Mouse (Mus musculus) limb, embryonic 13.5 days (tissue): ENCODE data around the gene Pimreg. TPM values are rescaled to one million over a fixed set of nuclear protein-coding genes. Genes with fewer than 3 reads are reported as not detected.

Experiments used
- ATAC-seq: fragments of 200-750 bp; cut with Nextera tagmentation; 2 replicates; pipeline ENCODE4 v1.8.0; 2017; ENCODE audit warnings: low read depth, moderate number of reproducible peaks, moderate TSS enrichment; ENCODE audit not compliant: low FRiP score
- H3K27ac ChIP-seq: fragments of 300-500 bp; sonication (generic); 2 replicates; pipeline ENCODE4 v1.5.1; 2015; ENCODE audit warnings: inconsistent platforms, mild to moderate bottlenecking, moderate library complexity
- H3K27me3 ChIP-seq: fragments of 300-500 bp; sonication (generic); 2 replicates; pipeline ENCODE4 v1.6.1; 2015; ENCODE audit warnings: mild to moderate bottlenecking, inconsistent platforms
- H3K36me3 ChIP-seq: fragments of 300-500 bp; sonication (generic); 2 replicates; pipeline ENCODE4 v1.6.1; 2015; ENCODE audit warnings: inconsistent platforms, mild to moderate bottlenecking, moderate library complexity
- H3K4me1 ChIP-seq: fragments of 300-500 bp; sonication (generic); 2 replicates; pipeline ENCODE4 v1.6.1; 2015; ENCODE audit warnings: inconsistent platforms
- H3K4me2 ChIP-seq: fragments of 300-500 bp; sonication (generic); replicated peaks from 2 replicates; pipeline ENCODE4 v1.6.1; 2015; ENCODE audit warnings: inconsistent platforms, mild to moderate bottlenecking, moderate library complexity
- H3K4me3 ChIP-seq: fragments of 300-500 bp; sonication (generic); 2 replicates; pipeline ENCODE4 v1.5.1; 2015; ENCODE audit warnings: moderate library complexity, mild to moderate bottlenecking, inconsistent platforms
- H3K9ac ChIP-seq: fragments of 300-500 bp; sonication (generic); 2 replicates; pipeline ENCODE4 v1.6.1; 2015; ENCODE audit warnings: mild to moderate bottlenecking, inconsistent platforms
- H3K9me3 ChIP-seq: fragments of 300-500 bp; sonication (generic); 2 replicates; pipeline ENCODE4 v1.6.1; 2016; ENCODE audit warnings: inconsistent platforms
- WGBS: fragments of 180-500 bp; shearing (Covaris S2); methylation state at CpG from one replicate; pipeline ENCODE4 v1.1.7; 2015; 5-methylcytosine and 5-hydroxymethylcytosine counted together
- polyA plus RNA-seq: library from polyadenylated mRNA; unstranded; fragments of >200 nt; fragmentation: Nextera tagmentation; extraction: Ambion mirVana; gene quantifications from 2 replicates; pipeline ENCODE4 v1.2.1, GENCODE M21; 2015

Gene Pimreg
- polyA plus RNA-seq = 99.8 and 103 TPM in 2 replicates

- Histone ChIP-seq H3K9me3 (no peaks in the 10 kb centered on the region), H3K36me3 (peaks cover 25% of the 10 kb centered on the region), H3K4me3 (peak within 1 kb of the TSS; percentile 70), H3K27me3 (peaks cover 4% of the 10 kb centered on the region; the same call in 1 of the 2 replicates), H3K4me2 (peak within 1 kb of the TSS; percentile 87), H3K4me1 (peaks cover 29% of the 10 kb centered on the region), H3K9ac (peak within 1 kb of the TSS; percentile 74), H3K27ac (no peak within 1 kb of the TSS)
- peak; percentile 96 for ATAC-seq
- WGBS = under 1% methylated on average over 52 of the region's 52 CpGs
Observed at GRCm38 (mm10) chr11:72041768-72042607, at the start of gene Pimreg. Gene Pimreg, plus strand, starts transcription at chr11:72042032.

GRCm38 (mm10) chr11:71992438-71992837, 49.4 kb upstream of the Pimreg start:
- Histone ChIP-seq H3K4me2 (no peak overlapping the region), H3K9ac (no peak overlapping the region), H3K36me3 (no peaks in the 10 kb centered on the region), H3K27me3 (peaks cover 13% of the 10 kb centered on the region), H3K27ac (no peak overlapping the region), H3K9me3 (peaks cover 6% of the 10 kb centered on the region; the same call in 1 of the 2 replicates), H3K4me3 (no peak overlapping the region), H3K4me1 (peaks cover 9% of the 10 kb centered on the region)
- 87% methylated on average over 12 of the region's 12 CpGs for WGBS
- ATAC-seq = no peak

GRCm38 (mm10) chr11:71995968-71996511, 45.8 kb upstream of the Pimreg start:
- Histone ChIP-seq H3K36me3 (no peaks in the 10 kb centered on the region), H3K4me2 (peak overlapping the region; percentile 44), H3K4me3 (no peak overlapping the region), H3K9me3 (peaks cover 6% of the 10 kb centered on the region; the same call in 1 of the 2 replicates), H3K27me3 (peaks cover 6% of the 10 kb centered on the region; the same call in 1 of the 2 replicates), H3K4me1 (peaks cover 9% of the 10 kb centered on the region), H3K9ac (no peak overlapping the region), H3K27ac (no peak overlapping the region)
- ATAC-seq = no peak
- WGBS = 29% methylated on average over 9 of the region's 9 CpGs

GRCm38 (mm10) chr11:71996805-71997204, 45.0 kb upstream of the Pimreg start:
- no peak overlapping the region for H3K9ac ChIP-seq
- no peak for ATAC-seq
- H3K9me3 ChIP-seq = peaks cover 6% of the 10 kb centered on the region; the same call in 1 of the 2 replicates
- H3K4me2 ChIP-seq = no peak overlapping the region
- no peaks in the 10 kb centered on the region for H3K36me3 ChIP-seq
- H3K4me3 ChIP-seq = no peak overlapping the region
- peaks cover 6% of the 10 kb centered on the region; the same call in 1 of the 2 replicates for H3K27me3 ChIP-seq
- peaks cover 9% of the 10 kb centered on the region for H3K4me1 ChIP-seq
- WGBS = 37% methylated on average over 11 of the region's 11 CpGs
- no peak overlapping the region for H3K27ac ChIP-seq

- H3K27me3 ChIP-seq = peaks cover 6% of the 10 kb centered on the region; the same call in 1 of the 2 replicates
- ATAC-seq = no peak
- WGBS = 86% methylated on average over 6 of the region's 6 CpGs
- H3K9ac ChIP-seq = no peak overlapping the region
- H3K27ac ChIP-seq = no peak overlapping the region
- no peaks in the 10 kb centered on the region for H3K36me3 ChIP-seq
- H3K9me3 ChIP-seq = peaks cover 3% of the 10 kb centered on the region; the same call in 1 of the 2 replicates
- no peak overlapping the region for H3K4me2 ChIP-seq
- H3K4me1 ChIP-seq = peaks cover 17% of the 10 kb centered on the region
- H3K4me3 ChIP-seq = no peak overlapping the region
Observed at GRCm38 (mm10) chr11:72000194-72000593, 41.6 kb upstream of the Pimreg start.

GRCm38 (mm10) chr11:72002138-72002853, 39.5 kb upstream of the Pimreg start:
- Histone ChIP-seq H3K36me3 (no peaks in the 10 kb centered on the region), H3K4me3 (no peak overlapping the region), H3K4me1 (peaks cover 9% of the 10 kb centered on the region), H3K9me3 (no peaks in the 10 kb centered on the region), H3K9ac (no peak overlapping the region), H3K27ac (no peak overlapping the region), H3K27me3 (peaks cover 1% of the 10 kb centered on the region; the same call in 1 of the 2 replicates), H3K4me2 (no peak overlapping the region)
- WGBS = 51% methylated on average over 13 of the region's 13 CpGs
- ATAC-seq = no peak

GRCm38 (mm10) chr11:72003171-72003570, 38.7 kb upstream of the Pimreg start:
- Histone ChIP-seq H3K4me3 (no peak overlapping the region), H3K27me3 (no peaks in the 10 kb centered on the region), H3K36me3 (no peaks in the 10 kb centered on the region), H3K4me2 (no peak overlapping the region), H3K4me1 (peaks cover 9% of the 10 kb centered on the region), H3K9ac (no peak overlapping the region), H3K9me3 (no peaks in the 10 kb centered on the region), H3K27ac (no peak overlapping the region)
- no peak for ATAC-seq
- 22% methylated on average over 9 of the region's 9 CpGs for WGBS

GRCm38 (mm10) chr11:72005547-72005946, 36.3 kb upstream of the Pimreg start:
- no peaks in the 10 kb centered on the region for H3K36me3 ChIP-seq
- no peaks in the 10 kb centered on the region for H3K9me3 ChIP-seq
- H3K27me3 ChIP-seq = no peaks in the 10 kb centered on the region
- no peak overlapping the region for H3K27ac ChIP-seq
- no peak overlapping the region for H3K9ac ChIP-seq
- no peak for ATAC-seq
- H3K4me3 ChIP-seq = no peak overlapping the region
- H3K4me2 ChIP-seq = no peak overlapping the region
- peaks cover 16% of the 10 kb centered on the region for H3K4me1 ChIP-seq
- WGBS = 88% methylated on average over 6 of the region's 6 CpGs

GRCm38 (mm10) chr11:72010367-72010766, 31.5 kb upstream of the Pimreg start:
- WGBS = 32% methylated on average over 5 of the region's 5 CpGs
- no peaks in the 10 kb centered on the region for H3K9me3 ChIP-seq
- peaks cover 23% of the 10 kb centered on the region for H3K4me1 ChIP-seq
- H3K4me3 ChIP-seq = no peak overlapping the region
- H3K9ac ChIP-seq = no peak overlapping the region
- H3K36me3 ChIP-seq = no peaks in the 10 kb centered on the region
- no peak overlapping the region for H3K4me2 ChIP-seq
- ATAC-seq = 0 out of 2 replicates have a peak, but pooled peaks have one; percentile 24
- 0 out of 2 replicates have a peak, but pooled peaks cover 6% of the 10 kb centered on the region for H3K27me3 ChIP-seq
- H3K27ac ChIP-seq = no peak overlapping the region

GRCm38 (mm10) chr11:72010940-72011722, 30.7 kb upstream of the Pimreg start:
- ATAC-seq = no peak
- Histone ChIP-seq H3K36me3 (no peaks in the 10 kb centered on the region), H3K27ac (no peak overlapping the region), H3K4me3 (no peak overlapping the region), H3K9me3 (no peaks in the 10 kb centered on the region), H3K27me3 (0 out of 2 replicates have a peak, but pooled peaks cover 6% of the 10 kb centered on the region), H3K4me2 (no peak overlapping the region), H3K9ac (no peak overlapping the region), H3K4me1 (peaks cover 23% of the 10 kb centered on the region)
- WGBS = 56% methylated on average over 9 of the region's 9 CpGs

GRCm38 (mm10) chr11:72011955-72012354, 29.9 kb upstream of the Pimreg start:
- H3K4me3 ChIP-seq = no peak overlapping the region

More at GRCm38 (mm10) chr11:72011955-72012354, 29.9 kb upstream of the Pimreg start:
- Histone ChIP-seq H3K4me1 (peaks cover 23% of the 10 kb centered on the region), H3K27ac (no peak overlapping the region), H3K4me2 (no peak overlapping the region), H3K27me3 (0 out of 2 replicates have a peak, but pooled peaks cover 6% of the 10 kb centered on the region), H3K9ac (no peak overlapping the region), H3K36me3 (no peaks in the 10 kb centered on the region), H3K9me3 (no peaks in the 10 kb centered on the region)
- ATAC-seq = no peak
- WGBS = 65% methylated on average over 1 of the region's 1 CpGs
